Mouse (Mus musculus) megakaryocyte-erythroid progenitor cell, adult 5-6 weeks (primary cell): ENCODE data around the gene Adgrf2. TPM values are rescaled to one million over a fixed set of nuclear protein-coding genes. Genes with fewer than 3 reads are reported as not detected.

Experiments
- total RNA-seq, 2 experiments: library from RNA; stranded (forward) in 1 of 2; stranded (reverse) in 1 of 2; fragments of 200-1000, 215-1000 nt in 1 of 2; fragments of >200 nt in 1 of 2; fragmentation: Nextera tagmentation in 1 of 2; gene quantifications; 2 replicates each; pipeline ENCODE4 v1.2.3; 2014 to 2017

The Adgrf2 gene
- total RNA-seq, 2 experiments from 2014 or later = not detected

Other genes with a start within 250 kb of the Adgrf2 start
- gene Opn5, start 130.8 kb downstream of the Adgrf2 start, total RNA-seq (2014; fragmentation: Nextera tagmentation) = not detected in 2 replicates
- gene Opn5, start 130.8 kb downstream of the Adgrf2 start, total RNA-seq (2017) = not detected in 2 replicates
- not detected in 2 replicates for gene Adgrf4, start 49.9 kb downstream of the Adgrf2 start, total RNA-seq (2014; fragmentation: Nextera tagmentation)
- not detected in 2 replicates for gene Adgrf4, start 49.9 kb downstream of the Adgrf2 start, total RNA-seq (2017)
- gene Cd2ap, start 134.5 kb upstream of the Adgrf2 start, total RNA-seq (2014; fragmentation: Nextera tagmentation) = 15.0 and 15.9 TPM in 2 replicates
- gene Cd2ap, start 134.5 kb upstream of the Adgrf2 start, total RNA-seq (2017) = 12.3 and 12.8 TPM in 2 replicates